Mouse (Mus musculus) hindbrain, embryonic 13.5 days (tissue): Measurements from ENCODE around the gene Pak7. TPM values are rescaled to one million over a fixed set of nuclear protein-coding genes. Genes with fewer than 3 reads are reported as not detected.
A peak's percentile ranks its signal among the peaks of the same experiment; 100 is the strongest.
"Not testable (repeated sequence)": the region's sequence is repeated elsewhere in the genome, so short reads cannot be mapped to it uniquely, and the experiment has no call there.

ENCODE experiments used
- ATAC-seq: fragments of 200-750 bp; cut with Nextera tagmentation; 2 replicates; pipeline ENCODE4 v1.8.0; 2017; ENCODE audit warnings: moderate TSS enrichment; ENCODE audit not compliant: low FRiP score
- H3K27ac ChIP-seq: fragments of 300-500 bp; sonication (generic); 2 replicates; pipeline ENCODE4 v1.5.1; 2015; ENCODE audit warnings: inconsistent platforms, mild to moderate bottlenecking, moderate library complexity
- H3K27me3 ChIP-seq: fragments of 300-500 bp; sonication (generic); 2 replicates; pipeline ENCODE4 v1.6.1; 2015; ENCODE audit warnings: mild to moderate bottlenecking, inconsistent platforms
- H3K36me3 ChIP-seq: fragments of 300-500 bp; sonication (generic); 2 replicates; pipeline ENCODE4 v1.6.1; 2015; ENCODE audit warnings: mild to moderate bottlenecking, inconsistent platforms
- H3K4me1 ChIP-seq: fragments of 300-500 bp; sonication (generic); replicated peaks from 2 replicates; pipeline ENCODE4 v1.6.1; 2015; ENCODE audit warnings: inconsistent platforms
- H3K4me2 ChIP-seq: fragments of 300-500 bp; sonication (generic); 2 replicates; pipeline ENCODE4 v1.6.1; 2015; ENCODE audit warnings: inconsistent platforms, mild to moderate bottlenecking, moderate library complexity
- H3K4me3 ChIP-seq: fragments of 300-500 bp; sonication (generic); 2 replicates; pipeline ENCODE4 v1.5.1; 2015; ENCODE audit warnings: mild to moderate bottlenecking, inconsistent platforms
- H3K9ac ChIP-seq: fragments of 300-500 bp; sonication (generic); 2 replicates; pipeline ENCODE4 v1.6.1; 2015; ENCODE audit warnings: mild to moderate bottlenecking, inconsistent platforms
- H3K9me3 ChIP-seq: fragments of 300-500 bp; sonication (generic); 2 replicates; pipeline ENCODE4 v1.6.1; 2016; ENCODE audit warnings: inconsistent platforms
- WGBS: fragments of 180-500 bp; shearing (Covaris S2); methylation state at CpG from one replicate; pipeline ENCODE4 v1.1.7; 2015; 5-methylcytosine and 5-hydroxymethylcytosine counted together
- polyA plus RNA-seq: library from polyadenylated mRNA; unstranded; fragments of >200 nt; fragmentation: Nextera tagmentation; extraction: Ambion mirVana; gene quantifications from 2 replicates; pipeline ENCODE4 v1.2.1, GENCODE M21; 2015

The Pak7 gene
- polyA plus RNA-seq, 1 experiment from 2014 or later, result 35.6 TPM

GRCm38 (mm10) chr2:136325646-136326045 is 62.1 kb downstream of the Pak7 start:
- WGBS, result 71% methylated on average over 4 of the region's 4 CpGs
- Histone ChIP-seq H3K4me2 (no peak overlapping the region), H3K27ac (no peak overlapping the region), H3K27me3 (no peaks in the 10 kb centered on the region), H3K36me3 (no peaks in the 10 kb centered on the region), H3K4me1 (no peaks in the 10 kb centered on the region), H3K9ac (no peak overlapping the region), H3K4me3 (no peak overlapping the region), H3K9me3 (no peaks in the 10 kb centered on the region)
- ATAC-seq, result no peak

DNA sequence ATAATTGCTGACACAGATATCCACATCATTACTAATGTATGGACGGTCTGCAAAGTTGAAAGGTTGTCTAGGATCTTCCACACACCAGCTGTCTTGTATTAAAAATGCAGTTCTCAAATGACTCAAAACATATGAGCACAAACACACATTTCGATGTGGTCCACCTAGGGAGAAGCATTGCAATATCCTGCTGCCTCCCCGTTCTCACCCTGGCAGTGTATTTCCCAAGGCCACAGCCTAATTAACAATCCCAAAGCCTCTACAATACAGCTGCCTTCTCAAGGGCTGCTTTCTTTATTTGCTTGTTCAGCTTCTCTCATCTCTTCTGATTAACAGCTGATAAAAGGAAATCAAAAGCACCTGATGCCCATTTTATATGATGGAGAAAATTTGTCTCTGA is 78.5 kb downstream of the Pak7 start:
- 43% methylated on average over 3 of the region's 3 CpGs for WGBS
- Histone ChIP-seq H3K4me2 (no peak overlapping the region), H3K27ac (peak overlapping the region; percentile 49), H3K27me3 (no peaks in the 10 kb centered on the region), H3K9ac (no peak overlapping the region), H3K36me3 (no peaks in the 10 kb centered on the region), H3K4me1 (peaks cover 11% of the 10 kb centered on the region; the same call in 1 of the 2 replicates), H3K4me3 (no peak overlapping the region), H3K9me3 (no peaks in the 10 kb centered on the region)
- ATAC-seq, result peak; percentile 58

- H3K4me3 ChIP-seq, result no peak overlapping the region
- H3K9ac ChIP-seq, result no peak overlapping the region
- no peaks in the 10 kb centered on the region for H3K9me3 ChIP-seq
- peaks cover 11% of the 10 kb centered on the region; the same call in 1 of the 2 replicates for H3K4me1 ChIP-seq
- H3K4me2 ChIP-seq, result no peak overlapping the region
- 70% methylated on average over 4 of the region's 4 CpGs for WGBS
- H3K36me3 ChIP-seq, result no peaks in the 10 kb centered on the region
- ATAC-seq, result peak; percentile 43; the same call in 1 of the 2 replicates
- peak overlapping the region; percentile 49 for H3K27ac ChIP-seq
- no peaks in the 10 kb centered on the region for H3K27me3 ChIP-seq
These were observed 79.0 kb downstream of the Pak7 start for GRCm38 (mm10) chr2:136308743-136309142.

DNA sequence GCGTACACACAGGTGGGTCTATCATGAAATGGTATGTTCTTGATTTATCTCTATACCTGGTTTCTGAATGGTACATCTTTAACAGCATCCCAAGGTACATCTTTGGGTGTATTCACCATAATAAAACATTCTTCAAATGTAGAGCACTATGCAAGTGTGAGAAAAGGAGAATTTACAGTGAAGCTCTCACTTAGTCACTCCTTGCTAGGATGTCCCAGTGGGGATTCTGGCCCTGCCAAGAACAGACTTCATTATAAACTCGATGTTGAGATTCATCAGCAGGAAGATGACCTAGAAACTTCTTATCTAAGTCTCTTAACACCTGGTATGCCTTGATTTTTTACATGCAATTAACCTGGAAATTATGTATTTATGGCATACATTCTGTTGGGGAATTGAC is 85.6 kb downstream of the Pak7 start:
- H3K4me2 ChIP-seq, result no peak overlapping the region
- no peak overlapping the region for H3K4me3 ChIP-seq
- no peaks in the 10 kb centered on the region for H3K36me3 ChIP-seq
- ATAC-seq, result no peak
- H3K4me1 ChIP-seq, result peaks cover 5% of the 10 kb centered on the region; the same call in 1 of the 2 replicates
- H3K9me3 ChIP-seq, result no peaks in the 10 kb centered on the region
- H3K27me3 ChIP-seq, result no peaks in the 10 kb centered on the region
- WGBS, result 78% methylated on average over 2 of the region's 2 CpGs
- no peak overlapping the region for H3K9ac ChIP-seq
- no peak overlapping the region for H3K27ac ChIP-seq

DNA sequence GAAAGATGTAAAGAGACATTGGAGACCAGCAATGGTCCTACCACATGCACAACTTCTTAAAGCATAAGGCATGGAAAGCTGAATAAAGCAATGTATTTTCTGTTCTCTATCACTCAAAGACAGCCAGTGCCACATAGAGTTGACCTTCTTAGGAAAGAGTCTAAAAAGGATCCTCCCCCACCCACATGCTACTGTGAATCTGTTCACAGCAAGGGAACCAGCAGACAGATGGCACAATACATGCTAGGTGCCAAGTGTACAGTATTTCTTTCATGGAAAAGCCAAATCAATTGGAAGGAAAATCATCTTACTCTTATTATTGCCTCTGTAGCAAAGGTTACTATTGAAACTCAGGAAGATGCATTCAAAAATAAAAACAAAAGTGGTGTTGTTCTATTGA is 86.4 kb downstream of the Pak7 start:
- no peaks in the 10 kb centered on the region for H3K27me3 ChIP-seq
- no peak overlapping the region for H3K4me2 ChIP-seq
- no peaks in the 10 kb centered on the region for H3K36me3 ChIP-seq
- no peak for ATAC-seq
- no peaks in the 10 kb centered on the region for H3K9me3 ChIP-seq
- no peak overlapping the region for H3K27ac ChIP-seq
- peaks cover 5% of the 10 kb centered on the region; the same call in 1 of the 2 replicates for H3K4me1 ChIP-seq
- H3K4me3 ChIP-seq, result no peak overlapping the region
- H3K9ac ChIP-seq, result no peak overlapping the region

- H3K9ac ChIP-seq, result no peak overlapping the region
- no peaks in the 10 kb centered on the region for H3K36me3 ChIP-seq
- H3K4me1 ChIP-seq, result no peaks in the 10 kb centered on the region
- H3K27me3 ChIP-seq, result no peaks in the 10 kb centered on the region
- H3K9me3 ChIP-seq, result no peaks in the 10 kb centered on the region
- no peak overlapping the region for H3K27ac ChIP-seq
- no peak overlapping the region for H3K4me2 ChIP-seq
- no peak overlapping the region for H3K4me3 ChIP-seq
- 70% methylated on average over 1 of the region's 1 CpGs for whole genome bisulfite sequencing
- ATAC-seq, result no peak
These were observed 90.4 kb downstream of the Pak7 start for GRCm38 (mm10) chr2:136297371-136297770.

GRCm38 (mm10) chr2:136282043-136282442 is 105.7 kb downstream of the Pak7 start:
- Histone ChIP-seq H3K36me3 (no peaks in the 10 kb centered on the region), H3K4me2 (no peak overlapping the region), H3K27ac (no peak overlapping the region), H3K27me3 (no peaks in the 10 kb centered on the region), H3K9ac (no peak overlapping the region), H3K9me3 (no peaks in the 10 kb centered on the region), H3K4me3 (no peak overlapping the region), H3K4me1 (no peaks in the 10 kb centered on the region)
- WGBS, result 88% methylated on average over 1 of the region's 1 CpGs
- ATAC-seq, result no peak

- H3K4me2 ChIP-seq, H3K36me3 ChIP-seq, H3K4me3 ChIP-seq, H3K27me3 ChIP-seq, H3K27ac ChIP-seq, H3K4me1 ChIP-seq, H3K9me3 ChIP-seq, ATAC-seq, H3K9ac ChIP-seq: not testable (repeated sequence)
- WGBS, result 88% methylated on average over 4 of the region's 4 CpGs
These were observed 145.8 kb downstream of the Pak7 start for GRCm38 (mm10) chr2:136241960-136242359.

GRCm38 (mm10) chr2:136231228-136231627 is 156.5 kb downstream of the Pak7 start:
- no peak overlapping the region for H3K4me3 ChIP-seq
- H3K9me3 ChIP-seq, result 0 out of 2 replicates have a peak, but pooled peaks cover 3% of the 10 kb centered on the region
- no peak overlapping the region for H3K9ac ChIP-seq
- no peaks in the 10 kb centered on the region for H3K27me3 ChIP-seq
- no peak for ATAC-seq
- H3K36me3 ChIP-seq, result peaks cover 6% of the 10 kb centered on the region; the same call in 1 of the 2 replicates
- H3K4me1 ChIP-seq, result no peaks in the 10 kb centered on the region
- H3K27ac ChIP-seq, result no peak overlapping the region
- 95% methylated on average over 8 of the region's 8 CpGs for WGBS
- no peak overlapping the region for H3K4me2 ChIP-seq

DNA sequence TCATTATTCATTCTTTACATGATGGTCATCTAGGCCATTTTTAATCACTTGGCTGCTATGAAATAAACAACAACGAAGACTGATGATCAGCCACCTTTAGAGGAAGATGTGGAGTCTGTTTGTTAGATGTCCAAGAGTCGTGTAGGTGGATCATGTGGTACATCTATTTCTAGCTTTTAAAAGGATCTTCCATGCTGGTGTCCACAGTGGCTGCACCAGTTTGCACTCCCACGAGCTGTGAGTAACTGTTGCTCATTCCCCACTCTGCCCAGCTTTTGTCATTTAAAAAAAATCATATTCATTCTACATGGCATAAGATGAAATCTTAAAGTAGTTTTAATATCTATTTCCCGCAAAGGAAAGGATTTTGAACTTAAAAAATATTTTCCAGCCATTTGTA is 183.7 kb downstream of the Pak7 start:
- no peak for ATAC-seq
- Histone ChIP-seq H3K9me3 (no peaks in the 10 kb centered on the region), H3K36me3 (no peaks in the 10 kb centered on the region), H3K27me3 (no peaks in the 10 kb centered on the region), H3K4me1 (no peaks in the 10 kb centered on the region), H3K27ac (no peak overlapping the region), H3K4me3 (no peak overlapping the region), H3K9ac (no peak overlapping the region), H3K4me2 (no peak overlapping the region)
- 84% methylated on average over 4 of the region's 4 CpGs for WGBS

DNA sequence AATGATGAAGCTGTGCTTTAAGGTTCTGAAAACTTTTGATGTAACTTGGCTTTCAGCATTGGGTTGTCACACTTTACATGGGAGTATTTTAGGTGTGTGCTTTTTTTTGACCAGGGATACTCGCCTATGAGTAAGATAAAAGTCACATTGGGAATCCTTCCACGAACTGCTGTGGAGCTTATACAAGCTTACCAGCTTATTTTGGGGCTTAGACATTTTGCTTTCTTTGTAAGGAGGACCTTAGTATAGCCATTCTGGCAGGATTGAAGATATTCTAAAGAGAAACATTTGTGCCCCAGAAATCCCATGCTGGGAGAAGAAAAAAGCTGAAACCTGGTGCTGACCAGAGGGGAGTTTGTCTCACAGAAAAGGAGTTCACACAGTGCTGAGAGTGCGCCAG is 212.7 kb downstream of the Pak7 start:
- no peak overlapping the region for H3K27ac ChIP-seq
- no peak overlapping the region for H3K9ac ChIP-seq
- H3K4me2 ChIP-seq, result no peak overlapping the region
- 79% methylated on average over 3 of the region's 3 CpGs for WGBS
- ATAC-seq, result no peak
- no peaks in the 10 kb centered on the region for H3K27me3 ChIP-seq
- H3K4me1 ChIP-seq, result no peaks in the 10 kb centered on the region
- H3K9me3 ChIP-seq, result no peaks in the 10 kb centered on the region
- H3K4me3 ChIP-seq, result no peak overlapping the region
- peaks cover 6% of the 10 kb centered on the region; the same call in 1 of the 2 replicates for H3K36me3 ChIP-seq

DNA sequence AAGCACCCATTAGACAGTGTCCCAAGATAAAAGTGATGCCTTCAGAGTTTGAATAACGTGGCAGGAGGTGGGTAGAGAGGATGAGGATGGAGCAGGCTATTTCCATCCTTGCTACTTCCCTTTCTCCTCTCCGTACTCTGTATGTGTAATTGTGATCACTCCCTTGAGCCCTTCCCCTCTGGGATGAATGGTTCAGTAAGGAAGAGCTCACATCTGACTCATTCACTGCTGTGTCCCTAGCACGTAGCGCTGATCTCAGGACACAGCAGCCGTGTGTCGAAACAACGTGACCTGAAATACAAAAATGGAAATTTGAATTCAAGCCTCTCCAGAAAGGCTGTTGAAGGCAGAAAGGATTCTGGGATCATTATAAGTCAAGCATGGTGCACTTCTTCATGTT is 237.0 kb downstream of the Pak7 start:
- H3K9ac ChIP-seq, result no peak overlapping the region
- no peak overlapping the region for H3K27ac ChIP-seq
- H3K36me3 ChIP-seq, result no peaks in the 10 kb centered on the region
- peaks cover 11% of the 10 kb centered on the region; the same call in 1 of the 2 replicates for H3K4me1 ChIP-seq
- no peak for ATAC-seq
- no peak overlapping the region for H3K4me2 ChIP-seq
- no peaks in the 10 kb centered on the region for H3K27me3 ChIP-seq
- H3K4me3 ChIP-seq, result no peak overlapping the region
- WGBS, result 80% methylated on average over 7 of the region's 7 CpGs
- H3K9me3 ChIP-seq, result no peaks in the 10 kb centered on the region

DNA sequence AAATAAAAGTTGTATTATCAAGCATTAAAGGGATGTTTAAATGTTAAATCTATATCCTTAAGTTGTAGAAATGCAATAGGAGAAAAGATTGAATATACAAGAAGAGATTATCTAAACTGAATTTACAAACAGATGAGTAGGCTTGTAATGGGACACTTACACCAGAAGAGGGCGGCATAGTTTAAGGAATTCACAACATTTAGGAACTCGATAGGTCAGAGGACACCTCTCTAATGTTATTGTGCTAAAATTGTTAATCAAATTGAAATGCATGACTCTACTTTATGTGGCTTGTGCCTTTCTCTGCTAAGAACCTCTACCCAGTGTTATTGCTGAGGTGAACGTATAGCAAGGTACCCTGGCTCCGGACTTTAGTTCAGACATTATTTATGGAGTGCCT is 238.2 kb downstream of the Pak7 start:
- ATAC-seq, result peak; percentile 55
- 41% methylated on average over 4 of the region's 4 CpGs for WGBS

More for the DNA sequence above, 238.2 kb downstream of the Pak7 start:
- Histone ChIP-seq H3K27me3 (no peaks in the 10 kb centered on the region), H3K27ac (no peak overlapping the region), H3K4me2 (no peak overlapping the region), H3K4me3 (no peak overlapping the region), H3K9ac (no peak overlapping the region), H3K4me1 (peaks cover 11% of the 10 kb centered on the region; the same call in 1 of the 2 replicates), H3K36me3 (no peaks in the 10 kb centered on the region), H3K9me3 (no peaks in the 10 kb centered on the region)
